Mouse (Mus musculus) G1E-ER4 (cell line): ENCODE measurements around the gene Amy2a2. TPM values are rescaled to one million over a fixed set of nuclear protein-coding genes. Genes with fewer than 3 reads are reported as not detected.
"Not testable (repeated sequence)": the region's sequence is repeated elsewhere in the genome, so short reads cannot be mapped to it uniquely, and the experiment has no call there.

ENCODE experiments used
- GATA1 ChIP-seq: IDR thresholded peaks from one replicate; pipeline ENCODE4 v1.8.0; 2012; ENCODE audit warnings: low read length, inconsistent platforms
- polyA plus RNA-seq: library from polyadenylated mRNA; stranded (reverse); fragments of >175 nt; gene quantifications from 2 replicates; pipeline ENCODE4 v1.2.3, GENCODE M21; 2012

Amy2a2 gene
- not detected in 2 replicates for polyA plus RNA-seq

DNA sequence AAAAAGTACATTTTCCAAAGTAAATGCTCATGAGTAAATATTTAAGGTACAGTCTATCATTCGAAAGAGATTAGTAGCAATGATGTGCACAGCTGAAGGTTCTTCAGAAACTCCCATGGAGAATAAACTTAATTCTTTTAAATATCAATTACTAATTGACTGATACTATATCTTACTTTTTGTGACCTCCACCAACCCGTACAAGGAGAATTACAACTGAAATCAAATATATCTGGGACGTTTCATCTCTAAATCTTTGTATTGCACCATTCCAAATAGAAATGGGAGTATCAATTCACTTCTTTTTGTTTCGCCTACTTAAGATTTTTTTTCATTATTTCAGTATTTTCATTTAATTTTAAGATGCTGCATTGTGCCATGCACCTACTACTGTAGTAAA is at the start of gene Amy2a2:
Gene Amy2a2, minus strand, starts transcription at position 101 of the 400 bp plus-strand sequence.
- not testable (repeated sequence) for TF ChIP-seq GATA1

- TF ChIP-seq GATA1 = not testable (repeated sequence)
Measured at GRCm38 (mm10) chr3:113323952-113324351, 32.5 kb downstream of the Amy2a2 start, which contains the start of gene Amy2a3. TSS of gene Amy2a3 (minus strand) at chr3:113324052.

Other genes with a start within 250 kb of the Amy2a2 start
- gene Amy2a5, start 97.8 kb downstream of the Amy2a2 start, polyA plus RNA-seq = not detected in 2 replicates
- gene Amy2a4, start 65.2 kb downstream of the Amy2a2 start, polyA plus RNA-seq = not detected in 2 replicates
- not detected in 2 replicates for gene Amy2a3, start 32.6 kb downstream of the Amy2a2 start, polyA plus RNA-seq
- not detected in 2 replicates for gene Amy2a1, start 175.8 kb upstream of the Amy2a2 start, polyA plus RNA-seq